Mouse (Mus musculus): ENCODE measurements around the gene Slc45a3. TPM values are rescaled to one million over a fixed set of nuclear protein-coding genes. Genes with fewer than 3 reads are reported as not detected.
A peak's percentile ranks its signal among the peaks of the same experiment; 100 is the strongest.

Gene Slc45a3
- polyA plus RNA-seq (2015; fragmentation: Nextera tagmentation; extraction: Ambion mirVana), result 7.9 and 9.1 TPM in 2 replicates

DNA sequence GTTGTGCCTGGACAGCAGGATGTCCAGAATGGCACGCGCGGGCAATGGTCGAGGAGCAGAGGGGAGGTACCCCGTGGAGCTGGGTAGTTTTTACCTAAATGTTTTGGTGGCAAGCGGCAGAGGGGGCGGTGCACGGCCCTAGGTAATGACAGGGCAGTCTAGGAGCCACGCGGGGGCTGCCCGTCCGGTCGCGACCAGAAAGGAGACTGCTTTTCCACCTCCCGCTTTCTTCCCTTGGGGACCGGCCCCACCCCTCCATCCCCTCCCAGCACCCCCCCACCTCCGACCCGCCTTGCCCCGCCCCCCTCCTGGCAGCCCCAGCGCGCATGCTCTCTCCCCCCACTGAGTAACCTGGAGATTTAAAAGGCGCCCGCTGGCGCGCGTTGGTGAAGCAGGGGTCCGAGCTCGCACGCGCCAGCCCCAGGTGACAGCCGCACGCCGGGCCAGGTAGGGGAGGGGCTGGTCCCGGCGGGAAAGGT lies at the start of gene Slc45a3:
Slc45a3 (plus strand) TSS at position 362 of the 479 bp plus-strand sequence.
- Histone ChIP-seq H3K27ac (peak within 1 kb of the TSS; percentile 1; the same call in 1 of the 2 replicates), H3K4me2 (peak within 1 kb of the TSS; percentile 100), H3K9ac (peak within 1 kb of the TSS; percentile 80), H3K9me3 (replicated peaks) (no peaks in the 10 kb centered on the region), H3K4me1 (peaks cover 35% of the 10 kb centered on the region), H3K36me3 (no peaks in the 10 kb centered on the region), H3K4me3 (replicated peaks) (peak within 1 kb of the TSS; percentile 83), H3K27me3 (peaks cover 56% of the 10 kb centered on the region)
- 0% methylated on average over 31 of the region's 35 CpGs for WGBS
- ATAC-seq (replicated peaks; ENCODE audit: low FRiP score), result peak; percentile 74

DNA sequence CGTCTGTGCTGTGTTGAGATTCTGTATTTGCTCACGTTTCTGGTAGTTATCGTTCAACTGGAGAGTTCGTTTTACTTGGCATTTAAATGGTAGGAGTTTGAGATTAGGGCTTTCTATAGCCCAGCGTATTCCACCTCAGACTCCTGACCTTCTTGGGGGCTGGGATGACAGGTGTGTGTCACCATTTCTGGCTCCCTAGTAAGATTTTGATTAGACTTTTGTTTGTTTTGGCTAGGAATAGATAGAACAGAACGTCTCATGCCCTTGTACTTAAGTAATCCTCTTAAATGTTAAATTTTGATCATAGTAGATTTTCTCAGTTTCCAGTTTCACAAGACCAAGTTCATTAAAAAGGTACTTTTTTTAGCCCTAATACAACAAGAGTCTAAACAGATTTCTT lies 45.1 kb upstream of the Slc45a3 start:
- H3K36me3 ChIP-seq, result peaks cover 65% of the 10 kb centered on the region

DNA sequence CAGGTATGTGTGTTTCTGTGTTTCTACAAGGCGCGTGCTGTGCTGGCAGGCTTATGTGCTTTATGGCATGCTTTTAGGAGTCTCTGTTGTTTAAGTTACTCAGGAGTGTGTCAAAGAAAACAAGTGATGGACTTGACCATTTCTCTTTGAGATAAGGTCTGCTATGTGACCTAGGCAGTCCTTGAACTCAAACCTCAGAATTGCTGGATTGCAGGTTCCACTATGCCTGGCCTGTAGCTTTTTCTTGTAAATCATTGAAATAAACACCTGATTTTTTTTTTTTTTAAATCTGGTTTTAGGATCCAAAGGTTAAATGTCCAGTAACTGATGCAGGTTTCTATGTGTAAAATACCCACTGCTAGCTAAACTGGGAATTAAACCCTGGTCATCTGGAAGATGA lies 43.7 kb upstream of the Slc45a3 start:
- Histone ChIP-seq H3K36me3 (peaks cover 79% of the 10 kb centered on the region), H3K4me3 (replicated peaks) (no peak overlapping the region), H3K9me3 (replicated peaks) (no peaks in the 10 kb centered on the region), H3K4me2 (no peak overlapping the region), H3K27ac (no peak overlapping the region), H3K4me1 (peaks cover 22% of the 10 kb centered on the region), H3K9ac (no peak overlapping the region), H3K27me3 (no peaks in the 10 kb centered on the region)
- no peak for ATAC-seq (replicated peaks; ENCODE audit: low FRiP score)
- WGBS, result 96% methylated on average over 2 of the region's 2 CpGs

More for the DNA sequence above, 45.1 kb upstream of the Slc45a3 start:
- H3K27me3 ChIP-seq, result no peaks in the 10 kb centered on the region
- no peak overlapping the region for H3K27ac ChIP-seq
- no peaks in the 10 kb centered on the region for H3K9me3 ChIP-seq (replicated peaks)
- H3K4me3 ChIP-seq (replicated peaks), result no peak overlapping the region
- no peak for ATAC-seq (replicated peaks; ENCODE audit: low FRiP score)
- H3K4me1 ChIP-seq, result peaks cover 27% of the 10 kb centered on the region
- H3K4me2 ChIP-seq, result no peak overlapping the region
- WGBS, result 65% methylated on average over 6 of the region's 6 CpGs
- H3K9ac ChIP-seq, result no peak overlapping the region

DNA sequence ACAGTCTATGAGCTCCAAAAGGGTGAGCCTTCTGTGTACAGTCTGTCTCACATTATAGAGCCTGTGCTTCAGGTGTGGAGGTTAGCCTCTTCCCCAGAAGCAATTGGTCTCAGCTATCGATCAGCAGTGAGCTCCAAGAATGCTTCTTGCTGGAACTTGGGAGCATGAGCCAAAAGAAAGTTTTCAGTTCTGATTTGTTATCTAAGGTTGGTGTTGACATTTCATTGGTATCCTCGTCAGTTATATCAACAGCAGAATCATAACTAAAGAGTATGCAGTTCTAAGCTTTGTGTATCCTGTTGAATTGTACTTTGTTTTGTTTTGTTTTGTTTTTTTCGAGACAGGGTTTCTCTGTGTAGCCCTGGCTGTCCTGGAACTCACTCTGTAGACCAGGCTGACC lies 40.7 kb upstream of the Slc45a3 start:
- WGBS, result 97% methylated on average over 3 of the region's 3 CpGs

DNA sequence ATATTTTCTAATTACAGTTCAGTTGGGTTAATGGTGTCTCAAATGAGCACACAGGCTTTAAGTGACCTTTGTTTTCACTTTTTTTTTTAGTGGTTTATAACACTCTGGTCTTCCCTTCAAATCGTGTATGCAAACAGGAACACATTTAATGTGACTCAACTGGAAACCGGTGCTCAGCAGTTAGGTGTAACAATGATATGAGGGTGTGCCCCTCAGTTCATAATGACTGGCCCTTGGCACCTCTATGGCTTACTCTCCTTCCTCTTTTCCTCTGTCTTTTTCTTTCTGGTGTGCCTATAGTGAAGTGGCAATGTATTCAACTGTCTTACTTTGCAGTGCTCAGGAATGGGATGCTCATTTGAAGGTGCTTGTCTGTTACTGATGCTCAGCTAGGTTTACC lies 29.3 kb upstream of the Slc45a3 start:
- Histone ChIP-seq H3K4me3 (replicated peaks) (no peak overlapping the region), H3K4me1 (no peaks in the 10 kb centered on the region), H3K9ac (no peak overlapping the region), H3K27ac (no peak overlapping the region), H3K36me3 (peaks cover 76% of the 10 kb centered on the region), H3K9me3 (replicated peaks) (no peaks in the 10 kb centered on the region), H3K4me2 (no peak overlapping the region), H3K27me3 (no peaks in the 10 kb centered on the region)
- WGBS, result 84% methylated on average over 2 of the region's 2 CpGs
- no peak for ATAC-seq (replicated peaks; ENCODE audit: low FRiP score)

More for the DNA sequence above, 40.7 kb upstream of the Slc45a3 start:
- Histone ChIP-seq H3K4me2 (no peak overlapping the region), H3K9ac (no peak overlapping the region), H3K27ac (no peak overlapping the region), H3K27me3 (no peaks in the 10 kb centered on the region), H3K36me3 (peaks cover 90% of the 10 kb centered on the region), H3K4me3 (replicated peaks) (no peak overlapping the region), H3K4me1 (no peaks in the 10 kb centered on the region), H3K9me3 (replicated peaks) (no peaks in the 10 kb centered on the region)
- ATAC-seq (replicated peaks; ENCODE audit: low FRiP score), result no peak

DNA sequence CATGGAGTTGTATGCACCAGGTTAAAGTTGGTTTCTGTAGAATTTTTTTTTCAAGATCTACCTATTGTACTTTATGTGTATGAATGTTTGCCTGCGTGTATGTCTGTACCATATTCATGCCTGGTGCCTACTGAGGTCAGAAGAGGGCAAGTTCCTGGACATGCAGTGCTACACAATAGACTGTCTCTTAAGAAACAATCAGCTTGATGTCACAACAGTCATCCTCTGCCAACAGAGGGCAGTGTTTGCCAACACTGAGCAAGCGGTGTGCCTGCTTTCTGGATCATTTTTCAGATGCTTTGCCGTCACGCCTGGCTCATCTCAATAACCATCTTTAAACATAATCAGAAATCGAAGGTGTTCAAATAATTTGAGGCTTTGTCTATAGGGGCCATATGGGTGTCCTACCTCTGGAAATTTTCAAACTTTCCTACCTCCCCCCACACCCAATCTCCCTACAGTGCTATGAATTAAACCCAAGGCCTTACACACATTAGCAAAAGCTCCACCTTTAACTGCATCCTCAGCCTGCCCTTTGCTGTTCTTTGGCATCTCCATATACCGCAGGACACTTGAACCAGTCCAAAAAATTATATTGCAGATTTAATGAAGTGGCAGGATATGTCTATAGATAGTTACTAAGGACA lies 25.0 kb upstream of the Slc45a3 start:
- WGBS, result 54% methylated on average over 6 of the region's 6 CpGs
- no peak overlapping the region for H3K4me3 ChIP-seq (replicated peaks)
- H3K27ac ChIP-seq, result no peak overlapping the region
- no peaks in the 10 kb centered on the region for H3K27me3 ChIP-seq
- peaks cover 38% of the 10 kb centered on the region for H3K36me3 ChIP-seq
- H3K9ac ChIP-seq, result no peak overlapping the region
- H3K9me3 ChIP-seq (replicated peaks), result no peaks in the 10 kb centered on the region
- no peaks in the 10 kb centered on the region for H3K4me1 ChIP-seq
- peak; percentile 58 for ATAC-seq (replicated peaks; ENCODE audit: low FRiP score)
- H3K4me2 ChIP-seq, result no peak overlapping the region

DNA sequence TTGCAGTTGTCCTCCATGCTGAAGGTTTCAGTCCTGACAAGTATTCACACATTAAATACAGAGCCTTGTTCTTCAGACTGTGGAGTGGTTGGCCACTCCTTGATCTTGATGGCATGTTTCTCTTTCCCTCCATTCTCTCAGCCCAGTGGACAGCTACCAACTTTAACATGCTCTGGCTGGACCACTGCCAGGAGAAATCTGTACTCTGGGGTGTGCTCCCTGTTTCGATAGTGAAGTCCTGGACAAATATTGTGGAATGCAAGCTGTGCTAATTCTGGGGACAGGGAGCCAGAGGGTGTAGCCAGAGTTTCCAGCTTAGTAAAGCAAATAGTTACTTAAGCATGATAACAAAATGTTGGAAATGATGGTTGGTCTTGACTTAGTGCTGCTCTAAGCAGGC lies 24.0 kb upstream of the Slc45a3 start:
- 63% methylated on average over 1 of the region's 1 CpGs for WGBS
- H3K27me3 ChIP-seq, result no peaks in the 10 kb centered on the region
- no peaks in the 10 kb centered on the region for H3K4me1 ChIP-seq
- H3K4me3 ChIP-seq (replicated peaks), result no peak overlapping the region
- no peaks in the 10 kb centered on the region for H3K9me3 ChIP-seq (replicated peaks)
- no peak overlapping the region for H3K9ac ChIP-seq
- H3K4me2 ChIP-seq, result no peak overlapping the region
- H3K36me3 ChIP-seq, result peaks cover 30% of the 10 kb centered on the region
- no peak for ATAC-seq (replicated peaks; ENCODE audit: low FRiP score)
- H3K27ac ChIP-seq, result no peak overlapping the region

DNA sequence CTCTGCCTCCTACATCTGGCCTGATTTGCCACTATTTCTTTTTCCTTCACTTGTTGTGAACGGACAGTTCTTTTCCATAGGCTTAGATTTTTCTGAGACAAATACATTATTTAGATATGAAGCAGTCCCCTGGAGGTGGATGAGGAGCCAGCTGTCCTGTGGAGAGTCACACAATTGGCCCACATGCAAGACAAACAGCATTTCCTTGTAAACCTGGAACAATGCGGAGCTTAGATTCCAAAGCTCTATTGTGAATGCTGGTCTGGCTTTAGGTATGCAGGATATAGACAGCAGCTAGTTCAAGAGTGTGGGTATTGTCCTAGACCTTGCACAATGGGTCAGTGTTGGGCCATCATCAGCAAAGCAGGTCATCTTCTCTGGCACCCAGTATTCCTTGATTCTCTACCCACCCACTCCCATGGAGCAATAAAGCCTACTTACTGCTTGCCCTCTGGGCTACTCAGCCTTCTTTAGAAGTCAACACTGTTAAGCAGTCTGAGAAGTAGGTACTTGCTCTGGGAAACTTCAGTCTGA lies 22.0 kb upstream of the Slc45a3 start:
- WGBS, result 77% methylated on average over 2 of the region's 2 CpGs

DNA sequence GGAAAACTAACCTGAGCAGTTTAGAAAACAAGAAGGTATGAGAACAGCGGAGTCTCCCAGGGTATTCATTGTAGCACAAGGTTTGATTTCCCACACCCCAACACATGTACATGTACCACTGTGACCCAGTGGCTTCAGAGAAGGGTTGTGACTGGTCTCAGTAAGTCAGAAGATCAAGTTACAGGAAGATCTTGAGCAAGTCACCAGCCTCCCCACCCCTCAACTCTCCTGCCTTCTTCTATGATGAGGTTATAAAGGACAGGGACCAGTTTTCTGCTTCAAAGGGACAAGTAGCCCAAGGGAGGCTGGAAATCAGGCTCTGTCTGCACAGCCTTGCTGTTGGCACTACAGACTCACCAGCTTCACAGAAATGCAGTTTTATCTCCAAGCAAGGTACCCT lies 21.3 kb upstream of the Slc45a3 start:
- H3K4me2 ChIP-seq, result no peak overlapping the region
- H3K4me1 ChIP-seq, result peaks cover 11% of the 10 kb centered on the region
- no peaks in the 10 kb centered on the region for H3K9me3 ChIP-seq (replicated peaks)
- H3K4me3 ChIP-seq (replicated peaks), result no peak overlapping the region
- no peak for ATAC-seq (replicated peaks; ENCODE audit: low FRiP score)
- 94% methylated on average over 1 of the region's 1 CpGs for WGBS
- H3K36me3 ChIP-seq, result peaks cover 11% of the 10 kb centered on the region
- no peak overlapping the region for H3K9ac ChIP-seq
- H3K27me3 ChIP-seq, result no peaks in the 10 kb centered on the region
- H3K27ac ChIP-seq, result no peak overlapping the region

More for the DNA sequence above, 22.0 kb upstream of the Slc45a3 start:
- Histone ChIP-seq H3K4me3 (replicated peaks) (no peak overlapping the region), H3K36me3 (peaks cover 12% of the 10 kb centered on the region), H3K27me3 (no peaks in the 10 kb centered on the region), H3K9me3 (replicated peaks) (no peaks in the 10 kb centered on the region), H3K27ac (no peak overlapping the region), H3K9ac (no peak overlapping the region), H3K4me2 (no peak overlapping the region), H3K4me1 (peaks cover 4% of the 10 kb centered on the region)
- no peak for ATAC-seq (replicated peaks; ENCODE audit: low FRiP score)

DNA sequence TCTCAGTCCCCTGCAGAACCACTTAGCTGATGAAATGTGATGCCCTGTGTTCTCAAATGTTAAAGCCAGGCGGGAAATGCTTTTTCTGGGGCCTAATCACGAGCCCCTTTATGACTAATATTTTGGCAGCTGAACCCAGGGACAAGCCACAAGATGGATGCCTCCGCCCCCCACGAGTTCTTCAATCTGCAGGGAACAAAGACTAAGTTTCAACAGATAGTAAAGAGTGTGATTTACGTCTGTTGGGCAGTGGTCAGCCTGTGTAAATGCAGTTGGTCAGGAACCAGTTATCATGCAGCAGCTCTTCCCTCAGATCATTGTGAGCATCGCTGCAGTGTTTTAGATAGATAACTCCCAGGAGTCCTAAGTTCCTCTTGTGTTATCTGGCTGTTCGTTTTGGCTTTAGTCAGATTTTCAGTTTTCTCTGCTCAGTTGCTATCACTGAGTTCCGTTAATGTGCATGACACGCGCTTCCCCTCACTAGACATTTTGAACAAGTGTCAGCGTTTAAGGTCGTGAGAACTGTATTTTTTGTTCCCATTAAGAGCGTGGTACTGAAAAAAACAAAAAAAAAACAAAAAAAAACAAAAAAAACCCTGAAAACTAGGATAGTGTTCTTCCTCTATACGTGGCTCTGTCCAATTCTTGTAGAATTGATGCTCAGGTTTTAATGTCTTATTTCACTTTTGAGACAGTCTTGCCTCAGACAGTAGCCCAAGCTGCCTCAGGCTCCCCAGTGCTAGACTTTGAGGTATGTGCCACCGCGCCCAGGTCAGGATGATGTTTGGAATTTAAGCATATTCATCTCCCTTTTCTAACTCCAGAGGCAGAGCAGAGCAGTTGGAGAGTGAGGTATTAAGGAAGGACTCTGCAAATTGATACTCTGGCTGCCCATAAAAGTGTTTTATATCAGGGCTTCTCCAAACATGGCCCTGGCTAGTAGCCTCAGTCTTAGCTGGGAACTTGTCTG lies 19.9 kb upstream of the Slc45a3 start:
- Histone ChIP-seq H3K27me3 (no peaks in the 10 kb centered on the region), H3K9ac (no peak overlapping the region), H3K27ac (peak overlapping the region; percentile 18; the same call in 1 of the 2 replicates), H3K4me3 (replicated peaks) (no peak overlapping the region), H3K9me3 (replicated peaks) (no peaks in the 10 kb centered on the region), H3K4me2 (no peak overlapping the region), H3K4me1 (peaks cover 21% of the 10 kb centered on the region), H3K36me3 (no peaks in the 10 kb centered on the region; the same call in 1 of the 2 replicates)
- ATAC-seq (replicated peaks; ENCODE audit: low FRiP score), result no peak
- 21% methylated on average over 16 of the region's 16 CpGs for WGBS

DNA sequence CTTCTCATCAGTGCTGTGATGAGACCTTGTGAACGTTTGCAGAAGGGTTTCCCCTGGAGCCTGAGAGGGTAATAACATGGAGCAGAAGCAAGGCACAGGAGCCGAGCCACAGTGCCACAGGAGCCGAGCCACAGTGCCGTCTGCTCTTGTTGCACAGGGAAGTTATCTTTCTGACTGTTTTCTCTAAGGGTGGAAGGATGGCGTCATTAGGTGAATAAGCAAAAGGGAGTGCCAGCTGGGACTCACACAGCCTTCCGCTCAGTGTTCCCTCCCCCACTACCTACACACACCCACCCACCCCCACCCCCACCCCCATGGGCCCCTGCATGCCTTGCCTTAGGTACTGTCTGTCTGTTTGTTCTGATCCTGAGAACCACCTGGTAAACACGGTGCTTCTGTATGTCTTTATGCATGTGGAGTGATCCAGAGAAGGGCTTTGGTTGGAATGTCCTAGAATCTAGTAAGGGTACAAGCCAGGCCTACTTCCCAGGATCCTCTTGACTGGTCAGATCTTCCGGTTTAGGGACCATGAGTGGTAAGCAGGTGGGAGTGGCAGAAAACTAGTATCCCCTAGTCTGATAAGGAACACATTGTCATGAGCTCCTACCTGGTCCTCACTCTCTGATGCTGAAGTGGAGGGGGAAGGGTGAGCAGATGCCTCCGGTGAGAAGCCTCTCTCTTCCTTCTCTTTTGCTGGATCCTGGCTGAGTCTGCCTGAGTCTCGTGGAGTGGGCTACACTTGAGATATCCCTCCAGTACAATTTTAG lies 16.9 kb upstream of the Slc45a3 start:
- ATAC-seq (replicated peaks; ENCODE audit: low FRiP score), result no peak
- H3K4me2 ChIP-seq, result no peak overlapping the region
- no peak overlapping the region for H3K9ac ChIP-seq
- H3K27ac ChIP-seq, result 0 out of 2 replicates have a peak overlapping the region, but pooled peaks have one; percentile 9
- peaks cover 26% of the 10 kb centered on the region for H3K4me1 ChIP-seq
- H3K36me3 ChIP-seq, result no peaks in the 10 kb centered on the region
- WGBS, result 50% methylated on average over 10 of the region's 10 CpGs
- no peaks in the 10 kb centered on the region for H3K9me3 ChIP-seq (replicated peaks)
- no peak overlapping the region for H3K4me3 ChIP-seq (replicated peaks)
- H3K27me3 ChIP-seq, result no peaks in the 10 kb centered on the region
